Mouse (Mus musculus) neural tube, embryonic 11.5 days (tissue): ENCODE data around the gene Slc4a7. TPM values are rescaled to one million over a fixed set of nuclear protein-coding genes. Genes with fewer than 3 reads are reported as not detected.

Experiments
- ATAC-seq: fragments of 200-750 bp; cut with Nextera tagmentation; 2 replicates; pipeline ENCODE4 v1.8.0; 2017; ENCODE audit warnings: moderate number of reproducible peaks, mild to moderate bottlenecking, moderate TSS enrichment, moderate library complexity; ENCODE audit not compliant: insufficient read depth, low FRiP score, low TSS enrichment
- DNase-seq: peaks from one replicate; pipeline ENCODE4 v3.0.0-alpha.2; 2015; ENCODE audit warnings: low spot score
- H3K27ac ChIP-seq: fragments of 300-500 bp; sonication (generic); 2 replicates; pipeline ENCODE4 v1.5.1; 2014; ENCODE audit warnings: low read depth, mild to moderate bottlenecking, low read length
- H3K27me3 ChIP-seq: fragments of 300-500 bp; sonication (generic); 2 replicates; pipeline ENCODE4 v1.6.1; 2014; ENCODE audit warnings: mild to moderate bottlenecking, low read length, mixed read lengths; ENCODE audit not compliant: control insufficient read depth, insufficient read depth
- H3K36me3 ChIP-seq: fragments of 300-500 bp; sonication (generic); 2 replicates; pipeline ENCODE4 v1.6.1; 2014; ENCODE audit warnings: mild to moderate bottlenecking, low read length, moderate library complexity, mixed read lengths; ENCODE audit not compliant: control insufficient read depth, insufficient read depth
- H3K4me1 ChIP-seq: fragments of 300-500 bp; sonication (generic); 2 replicates; pipeline ENCODE4 v1.6.1; 2014; ENCODE audit warnings: low read length, mixed read lengths; ENCODE audit not compliant: control insufficient read depth, insufficient read depth
- H3K4me2 ChIP-seq: fragments of 300-500 bp; sonication (generic); 2 replicates; pipeline ENCODE4 v1.6.1; 2014; ENCODE audit warnings: low read depth, mild to moderate bottlenecking, moderate library complexity
- H3K4me3 ChIP-seq: fragments of 300-500 bp; sonication (generic); 2 replicates; pipeline ENCODE4 v1.5.1; 2014; ENCODE audit warnings: low read depth, low read length
- H3K9ac ChIP-seq: fragments of 300-500 bp; sonication (generic); 2 replicates; pipeline ENCODE4 v1.6.1; 2014; ENCODE audit warnings: mild to moderate bottlenecking, low read length
- H3K9me3 ChIP-seq: fragments of 300-500 bp; sonication (generic); 2 replicates; pipeline ENCODE4 v1.6.1; 2016; ENCODE audit warnings: low read length; ENCODE audit not compliant: control insufficient read depth
- WGBS: fragments of 180-500 bp; shearing (Covaris S2); extraction: QIAGEN DNeasy Blood & Tissue Kit; methylation state at CpG from one replicate; pipeline ENCODE4 v1.1.7; 2014; 5-methylcytosine and 5-hydroxymethylcytosine counted together
- polyA plus RNA-seq: library from polyadenylated mRNA; unstranded; fragments of >200 nt; fragmentation: Nextera tagmentation; extraction: Ambion mirVana; gene quantifications from 2 replicates; pipeline ENCODE4 v1.2.1, GENCODE M21; 2014

Slc4a7 gene
- polyA plus RNA-seq, 1 experiment from 2014 or later = 24.0 TPM

GRCm38 (mm10) chr14:14704651-14705050 is 2.6 kb downstream of the Slc4a7 start:
- H3K9me3 ChIP-seq = no peaks in the 10 kb centered on the region
- 83% methylated on average over 2 of the region's 2 CpGs for WGBS
- no peak overlapping the region; the same call in 1 of the 2 replicates for H3K9ac ChIP-seq
- H3K4me2 ChIP-seq = peak overlapping the region; percentile 62
- H3K27me3 ChIP-seq = no peaks in the 10 kb centered on the region
- H3K4me1 ChIP-seq = peaks cover 13% of the 10 kb centered on the region
- H3K27ac ChIP-seq = no peak overlapping the region
- H3K36me3 ChIP-seq = no peaks in the 10 kb centered on the region
- ATAC-seq (no peak), DNase-seq (no peak)
- H3K4me3 ChIP-seq = peak overlapping the region; percentile 66

- Histone ChIP-seq H3K4me3 (no peak overlapping the region), H3K9ac (no peak overlapping the region), H3K36me3 (no peaks in the 10 kb centered on the region), H3K27me3 (no peaks in the 10 kb centered on the region), H3K4me1 (peaks cover 13% of the 10 kb centered on the region), H3K9me3 (no peaks in the 10 kb centered on the region), H3K27ac (no peak overlapping the region), H3K4me2 (no peak overlapping the region)
- ATAC-seq (no peak), DNase-seq (no peak)
- WGBS = 91% methylated on average over 3 of the region's 3 CpGs
Observed at GRCm38 (mm10) chr14:14705126-14705525, 3.0 kb downstream of the Slc4a7 start.

GRCm38 (mm10) chr14:14706381-14706780 is 4.3 kb downstream of the Slc4a7 start:
- H3K27ac ChIP-seq = no peak overlapping the region

GRCm38 (mm10) chr14:14707061-14707460 is 5.0 kb downstream of the Slc4a7 start:
- H3K9me3 ChIP-seq = no peaks in the 10 kb centered on the region
- no peak overlapping the region for H3K27ac ChIP-seq
- no peak overlapping the region for H3K9ac ChIP-seq
- no peaks in the 10 kb centered on the region for H3K27me3 ChIP-seq
- DNase-seq = no peak
- H3K4me2 ChIP-seq = no peak overlapping the region
- peaks cover 13% of the 10 kb centered on the region for H3K4me1 ChIP-seq
- WGBS = 67% methylated on average over 1 of the region's 1 CpGs
- no peak for ATAC-seq
- no peak overlapping the region for H3K4me3 ChIP-seq
- no peaks in the 10 kb centered on the region for H3K36me3 ChIP-seq

More at GRCm38 (mm10) chr14:14706381-14706780, 4.3 kb downstream of the Slc4a7 start:
- 86% methylated on average over 1 of the region's 1 CpGs for WGBS
- no peak overlapping the region for H3K4me2 ChIP-seq
- H3K4me1 ChIP-seq = peaks cover 13% of the 10 kb centered on the region
- DNase-seq (no peak), ATAC-seq (no peak)
- H3K36me3 ChIP-seq = no peaks in the 10 kb centered on the region
- no peaks in the 10 kb centered on the region for H3K27me3 ChIP-seq
- no peaks in the 10 kb centered on the region for H3K9me3 ChIP-seq
- H3K4me3 ChIP-seq = no peak overlapping the region
- no peak overlapping the region for H3K9ac ChIP-seq

- WGBS = 100% methylated on average over 1 of the region's 1 CpGs
- DNase-seq = no peak
- no peaks in the 10 kb centered on the region for H3K36me3 ChIP-seq
- H3K9me3 ChIP-seq = no peaks in the 10 kb centered on the region
- H3K27me3 ChIP-seq = no peaks in the 10 kb centered on the region
- H3K4me3 ChIP-seq = no peak overlapping the region
- H3K4me1 ChIP-seq = peaks cover 13% of the 10 kb centered on the region
- H3K4me2 ChIP-seq = no peak overlapping the region
- ATAC-seq = no peak
- H3K27ac ChIP-seq = no peak overlapping the region
- no peak overlapping the region for H3K9ac ChIP-seq
Observed at GRCm38 (mm10) chr14:14709021-14709420, 6.9 kb downstream of the Slc4a7 start.

GRCm38 (mm10) chr14:14714130-14714529 is 12.1 kb downstream of the Slc4a7 start:
- Histone ChIP-seq H3K4me1 (no peaks in the 10 kb centered on the region), H3K36me3 (no peaks in the 10 kb centered on the region)
- no peak for ATAC-seq

GRCm38 (mm10) chr14:14715794-14716193 is 13.7 kb downstream of the Slc4a7 start:
- Histone ChIP-seq H3K4me3 (no peak overlapping the region), H3K4me2 (no peak overlapping the region), H3K9ac (no peak overlapping the region), H3K27ac (no peak overlapping the region), H3K4me1 (no peaks in the 10 kb centered on the region), H3K27me3 (no peaks in the 10 kb centered on the region), H3K9me3 (no peaks in the 10 kb centered on the region), H3K36me3 (no peaks in the 10 kb centered on the region)
- ATAC-seq (no peak), DNase-seq (no peak)
- WGBS = 88% methylated on average over 2 of the region's 2 CpGs

More at GRCm38 (mm10) chr14:14714130-14714529, 12.1 kb downstream of the Slc4a7 start:
- Histone ChIP-seq H3K27me3 (no peaks in the 10 kb centered on the region), H3K4me3 (no peak overlapping the region), H3K4me2 (no peak overlapping the region), H3K27ac (no peak overlapping the region), H3K9me3 (no peaks in the 10 kb centered on the region), H3K9ac (no peak overlapping the region)
- no peak for DNase-seq

GRCm38 (mm10) chr14:14716843-14717242 is 14.8 kb downstream of the Slc4a7 start:
- ATAC-seq (no peak), DNase-seq (peak; percentile 16)
- no peaks in the 10 kb centered on the region for H3K27me3 ChIP-seq
- no peak overlapping the region for H3K27ac ChIP-seq
- H3K4me1 ChIP-seq = no peaks in the 10 kb centered on the region
- H3K9me3 ChIP-seq = no peaks in the 10 kb centered on the region
- H3K4me3 ChIP-seq = no peak overlapping the region
- no peak overlapping the region for H3K4me2 ChIP-seq
- no peak overlapping the region for H3K9ac ChIP-seq
- no peaks in the 10 kb centered on the region for H3K36me3 ChIP-seq
- 95% methylated on average over 6 of the region's 6 CpGs for whole genome bisulfite sequencing

GRCm38 (mm10) chr14:14718556-14718955 is 16.5 kb downstream of the Slc4a7 start:
- 95% methylated on average over 4 of the region's 4 CpGs for WGBS
- Histone ChIP-seq H3K4me2 (no peak overlapping the region), H3K9ac (no peak overlapping the region), H3K27me3 (no peaks in the 10 kb centered on the region), H3K4me3 (no peak overlapping the region), H3K4me1 (no peaks in the 10 kb centered on the region), H3K9me3 (no peaks in the 10 kb centered on the region), H3K27ac (no peak overlapping the region), H3K36me3 (no peaks in the 10 kb centered on the region)
- ATAC-seq (no peak), DNase-seq (no peak)
